Mouse (Mus musculus) kidney, embryonic 14.5 days (tissue): ENCODE results near the gene Dgcr2. TPM values are rescaled to one million over a fixed set of nuclear protein-coding genes. Genes with fewer than 3 reads are reported as not detected.

Experiments
- ATAC-seq: fragments of 200-750 bp; cut with Nextera tagmentation; 2 replicates; pipeline ENCODE4 v1.8.0; 2017; ENCODE audit warnings: moderate number of reproducible peaks, mild to moderate bottlenecking, moderate TSS enrichment, moderate library complexity; ENCODE audit not compliant: low FRiP score, low TSS enrichment
- H3K27ac ChIP-seq: fragments of 300-500 bp; sonication (generic); 2 replicates; pipeline ENCODE4 v1.5.1; 2014; ENCODE audit warnings: low read depth, mild to moderate bottlenecking, low read length, moderate library complexity, mixed read lengths
- H3K27me3 ChIP-seq: fragments of 300-500 bp; sonication (generic); 2 replicates; pipeline ENCODE4 v1.6.1; 2014; ENCODE audit warnings: mild to moderate bottlenecking, low read length; ENCODE audit not compliant: control insufficient read depth, insufficient read depth
- H3K36me3 ChIP-seq: fragments of 300-500 bp; sonication (generic); 2 replicates; pipeline ENCODE4 v1.6.1; 2014; ENCODE audit warnings: low read length, mixed read lengths; ENCODE audit not compliant: control insufficient read depth, insufficient read depth
- H3K4me1 ChIP-seq: fragments of 300-500 bp; sonication (generic); 2 replicates; pipeline ENCODE4 v1.6.1; 2014; ENCODE audit warnings: low read length, mixed read lengths; ENCODE audit not compliant: control insufficient read depth, insufficient read depth
- H3K4me2 ChIP-seq: fragments of 300-500 bp; sonication (generic); replicated peaks from 2 replicates; pipeline ENCODE4 v1.6.1; 2014; ENCODE audit warnings: low read depth, mild to moderate bottlenecking, low read length
- H3K4me3 ChIP-seq: fragments of 300-500 bp; sonication (generic); 2 replicates; pipeline ENCODE4 v1.5.1; 2014; ENCODE audit warnings: mild to moderate bottlenecking, low read length
- H3K9ac ChIP-seq: fragments of 300-500 bp; sonication (generic); 2 replicates; pipeline ENCODE4 v1.6.1; 2014; ENCODE audit warnings: low read depth, mild to moderate bottlenecking, low read length, moderate library complexity
- H3K9me3 ChIP-seq: fragments of 300-500 bp; sonication (generic); 2 replicates; pipeline ENCODE4 v1.6.1; 2016; ENCODE audit warnings: low read length; ENCODE audit not compliant: control insufficient read depth
- WGBS: fragments of 180-500 bp; shearing (Covaris S2); extraction: QIAGEN DNeasy Blood & Tissue Kit; methylation state at CpG from one replicate; pipeline ENCODE4 v1.1.7; 2014; 5-methylcytosine and 5-hydroxymethylcytosine counted together
- polyA plus RNA-seq: library from polyadenylated mRNA; unstranded; fragments of >200 nt; fragmentation: Nextera tagmentation; extraction: Ambion mirVana; gene quantifications from 2 replicates; pipeline ENCODE4 v1.2.1, GENCODE M21; 2014

Dgcr2 gene
- polyA plus RNA-seq, 1 experiment from 2014 or later: 91.7 TPM

DNA sequence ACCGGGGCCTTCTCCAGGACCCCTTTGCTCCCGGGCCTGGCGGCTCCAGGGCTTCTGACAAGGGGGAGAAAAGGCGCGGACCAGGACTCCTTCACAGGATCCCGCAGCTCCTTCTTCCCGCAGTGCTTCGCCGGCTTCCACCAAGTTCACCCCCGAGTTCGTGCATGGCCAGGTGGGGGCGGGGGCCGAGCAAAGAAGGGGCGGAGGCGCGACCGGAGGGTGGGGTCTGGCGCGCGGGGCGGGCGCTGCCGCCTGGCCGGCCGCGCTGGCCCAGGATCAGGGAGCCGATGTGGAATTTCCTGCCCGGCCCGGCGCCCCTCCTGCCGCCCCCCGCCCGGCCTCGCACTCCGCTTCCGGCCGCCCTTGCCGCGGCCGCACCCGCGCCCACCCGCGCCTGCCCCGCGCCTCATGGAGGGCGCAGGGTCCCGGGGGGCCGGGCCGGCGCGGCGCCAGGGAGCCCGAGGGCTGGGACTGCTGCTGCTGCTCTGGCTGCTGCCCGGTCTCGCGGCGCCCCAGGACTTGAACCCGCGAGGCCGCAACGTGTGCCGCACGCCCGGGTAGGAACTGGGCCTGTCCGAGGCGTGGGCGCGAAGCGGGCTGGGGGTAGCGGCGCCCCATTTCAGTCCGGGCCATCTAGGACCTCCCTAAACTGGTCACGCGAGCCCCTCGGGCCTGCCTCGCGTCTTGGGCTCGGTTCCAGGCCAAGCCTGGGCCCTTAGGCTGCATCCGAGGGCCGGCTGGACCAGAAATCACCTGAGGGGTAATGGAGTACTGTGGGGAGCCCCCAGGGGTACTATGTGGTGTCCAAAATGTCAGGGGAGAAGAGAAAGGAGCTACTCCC lies 101.2 kb downstream of the Dgcr2 start, which contains the start of gene Scarf2:
Gene Scarf2, plus strand, starts transcription at position 312 of the 841 bp plus-strand sequence.
- Histone ChIP-seq H3K27me3 (peaks cover 35% of the 10 kb centered on the region), H3K4me1 (peaks cover 13% of the 10 kb centered on the region; the same call in 1 of the 2 replicates), H3K27ac (peak within 1 kb of the TSS; percentile 82), H3K9ac (peak within 1 kb of the TSS; percentile 87), H3K4me3 (peak within 1 kb of the TSS; percentile 65), H3K9me3 (no peaks in the 10 kb centered on the region), H3K4me2 (peak within 1 kb of the TSS; percentile 87), H3K36me3 (peaks cover 18% of the 10 kb centered on the region)
- WGBS: 2% methylated on average over 62 of the region's 81 CpGs
- ATAC-seq: peak; percentile 60

DNA sequence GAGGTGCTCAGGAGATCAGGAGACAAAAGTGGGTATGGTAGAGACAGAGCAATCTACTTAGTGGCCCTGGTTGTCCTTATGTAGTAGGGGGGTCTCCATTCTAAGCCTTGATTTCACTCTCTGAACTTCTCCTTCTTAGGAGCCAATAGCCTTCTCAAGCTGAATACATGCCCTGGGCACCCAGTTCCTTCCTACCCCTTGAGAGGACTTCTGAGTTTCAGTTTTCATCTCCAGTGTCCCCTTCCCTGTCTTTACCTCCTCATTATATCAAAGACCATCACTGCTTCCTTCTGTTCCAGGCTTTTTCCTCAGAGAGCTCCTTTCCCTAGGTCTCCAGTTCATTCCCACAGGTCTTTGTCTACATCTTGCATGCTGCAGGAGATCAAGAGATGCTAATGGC lies 101.8 kb downstream of the Dgcr2 start:
- Histone ChIP-seq H3K27me3 (peaks cover 29% of the 10 kb centered on the region), H3K36me3 (peaks cover 20% of the 10 kb centered on the region), H3K27ac (peak overlapping the region; percentile 82), H3K4me3 (peak overlapping the region; percentile 65), H3K4me1 (peaks cover 9% of the 10 kb centered on the region; the same call in 1 of the 2 replicates), H3K4me2 (peak overlapping the region; percentile 87), H3K9ac (peak overlapping the region; percentile 87), H3K9me3 (no peaks in the 10 kb centered on the region)
- no peak for ATAC-seq

DNA sequence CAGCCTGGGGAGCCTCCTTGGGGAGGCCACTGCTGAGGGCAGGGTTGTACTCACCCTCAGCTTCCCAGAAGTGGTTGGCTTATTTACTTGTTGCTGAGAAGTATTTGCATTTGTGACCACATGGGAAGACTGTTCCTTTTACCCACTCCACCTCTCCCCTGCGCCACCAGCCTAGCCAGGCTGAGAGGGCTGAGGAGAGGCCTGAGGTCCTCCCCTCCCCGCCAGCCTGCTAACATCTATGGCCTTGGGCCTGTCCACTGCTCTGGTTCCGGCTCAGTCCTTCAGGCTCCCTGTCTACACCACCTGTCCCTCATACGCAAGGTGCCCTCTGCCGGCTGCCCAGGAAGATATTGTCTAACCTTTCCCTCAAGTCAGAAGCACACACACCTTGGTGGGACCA lies 102.7 kb downstream of the Dgcr2 start:
- no peak overlapping the region for H3K9ac ChIP-seq
- H3K27ac ChIP-seq: no peak overlapping the region
- peaks cover 27% of the 10 kb centered on the region for H3K36me3 ChIP-seq
- H3K9me3 ChIP-seq: no peaks in the 10 kb centered on the region
- H3K27me3 ChIP-seq: peaks cover 22% of the 10 kb centered on the region
- peaks cover 9% of the 10 kb centered on the region; the same call in 1 of the 2 replicates for H3K4me1 ChIP-seq
- WGBS: 65% methylated on average over 5 of the region's 5 CpGs
- H3K4me3 ChIP-seq: no peak overlapping the region
- ATAC-seq: no peak
- no peak overlapping the region for H3K4me2 ChIP-seq

DNA sequence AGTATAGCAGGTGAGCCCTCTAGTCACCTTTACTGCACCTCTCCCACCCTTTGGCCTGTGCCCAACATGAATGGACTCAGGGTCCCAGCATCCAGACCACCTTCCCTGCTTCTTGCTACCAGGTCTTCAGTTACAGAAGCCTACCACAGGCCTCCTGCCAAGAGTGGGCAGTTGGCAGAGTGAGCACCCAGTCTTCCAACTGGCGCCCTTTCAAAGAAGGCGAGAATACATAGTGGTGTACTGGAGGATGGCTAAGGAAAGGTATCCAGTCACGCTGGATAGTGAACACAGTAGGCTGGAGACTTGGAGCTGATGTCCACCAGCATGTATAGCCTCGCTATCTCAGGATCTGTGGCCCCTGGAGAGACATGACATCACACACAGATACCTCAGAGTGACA lies 104.3 kb downstream of the Dgcr2 start:
- Histone ChIP-seq H3K36me3 (peaks cover 41% of the 10 kb centered on the region), H3K4me2 (no peak overlapping the region), H3K4me1 (peaks cover 6% of the 10 kb centered on the region; the same call in 1 of the 2 replicates), H3K9ac (no peak overlapping the region), H3K4me3 (no peak overlapping the region), H3K9me3 (no peaks in the 10 kb centered on the region), H3K27ac (no peak overlapping the region), H3K27me3 (peaks cover 10% of the 10 kb centered on the region)
- no peak for ATAC-seq
- WGBS: 87% methylated on average over 4 of the region's 4 CpGs

DNA sequence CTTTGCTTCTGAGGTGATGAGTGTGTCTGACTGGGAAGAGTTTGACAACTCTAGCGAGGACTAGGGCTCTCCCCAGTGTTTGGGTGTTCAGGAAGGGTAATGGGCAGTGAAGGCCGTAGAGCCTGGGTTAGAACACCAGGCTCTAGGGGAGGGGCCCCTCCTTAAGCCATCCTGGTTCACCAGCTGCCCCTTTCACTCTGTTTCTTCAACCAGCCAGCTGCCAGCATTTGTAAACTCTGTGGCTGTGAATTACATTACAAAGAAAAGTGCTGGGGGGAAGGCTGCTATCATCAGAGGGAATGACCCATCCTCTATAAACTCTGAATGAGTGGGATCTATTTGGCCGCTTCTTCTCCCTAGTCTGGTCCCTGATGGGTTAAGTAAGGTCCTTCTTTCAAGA lies 105.6 kb downstream of the Dgcr2 start:
- ATAC-seq: no peak
- Histone ChIP-seq H3K4me1 (0 out of 2 replicates have a peak, but pooled peaks cover 1% of the 10 kb centered on the region), H3K9ac (no peak overlapping the region), H3K4me2 (no peak overlapping the region), H3K27ac (no peak overlapping the region), H3K27me3 (no peaks in the 10 kb centered on the region; the same call in 1 of the 2 replicates), H3K9me3 (no peaks in the 10 kb centered on the region), H3K36me3 (peaks cover 48% of the 10 kb centered on the region), H3K4me3 (no peak overlapping the region)
- WGBS: 71% methylated on average over 3 of the region's 3 CpGs

Other genes starting within 250 kb of the Dgcr2 start
- 32.4 and 39.7 TPM in 2 replicates for gene Med15, start 165.7 kb downstream of the Dgcr2 start, polyA plus RNA-seq
- 42.6 and 70.3 TPM in 2 replicates for gene Klhl22, start 138.9 kb downstream of the Dgcr2 start, polyA plus RNA-seq
- 17.2 and 19.6 TPM in 2 replicates for gene Scarf2, start 101.3 kb downstream of the Dgcr2 start, polyA plus RNA-seq
- gene B830017H08Rik, start 65.4 kb downstream of the Dgcr2 start, polyA plus RNA-seq: not detected in 2 replicates
- gene Car15, start 60.2 kb downstream of the Dgcr2 start, polyA plus RNA-seq: 2.7 and 2.9 TPM in 2 replicates
- gene Gm20518, start 6.9 kb downstream of the Dgcr2 start, polyA plus RNA-seq: 0.23 and 0.31 TPM in 2 replicates
- gene Tssk1, start 4.3 kb downstream of the Dgcr2 start, polyA plus RNA-seq: not detected in 2 replicates
- gene Tssk2, start 75 bp upstream of the Dgcr2 start, polyA plus RNA-seq: not detected in 2 replicates
- 28.5 and 38.5 TPM in 2 replicates for gene Ess2, start 12.8 kb upstream of the Dgcr2 start, polyA plus RNA-seq
- not detected in 2 replicates for gene Gsc2, start 16.5 kb upstream of the Dgcr2 start, polyA plus RNA-seq
- gene Slc25a1, start 29.7 kb upstream of the Dgcr2 start, polyA plus RNA-seq: 62.6 and 78.3 TPM in 2 replicates
- gene Vpreb2, start 81.9 kb upstream of the Dgcr2 start, polyA plus RNA-seq: not detected in 2 replicates
- gene Dgcr6, start 154.3 kb upstream of the Dgcr2 start, polyA plus RNA-seq: 99.0 and 101 TPM in 2 replicates
- gene Prodh, start 191.6 kb upstream of the Dgcr2 start, polyA plus RNA-seq: 21.5 and 21.6 TPM in 2 replicates
- gene Rtn4r, start 229.1 kb upstream of the Dgcr2 start, polyA plus RNA-seq: 3.6 and 4.7 TPM in 2 replicates